Mouse (Mus musculus): ENCODE data around the gene Lrrtm4.

DNA sequence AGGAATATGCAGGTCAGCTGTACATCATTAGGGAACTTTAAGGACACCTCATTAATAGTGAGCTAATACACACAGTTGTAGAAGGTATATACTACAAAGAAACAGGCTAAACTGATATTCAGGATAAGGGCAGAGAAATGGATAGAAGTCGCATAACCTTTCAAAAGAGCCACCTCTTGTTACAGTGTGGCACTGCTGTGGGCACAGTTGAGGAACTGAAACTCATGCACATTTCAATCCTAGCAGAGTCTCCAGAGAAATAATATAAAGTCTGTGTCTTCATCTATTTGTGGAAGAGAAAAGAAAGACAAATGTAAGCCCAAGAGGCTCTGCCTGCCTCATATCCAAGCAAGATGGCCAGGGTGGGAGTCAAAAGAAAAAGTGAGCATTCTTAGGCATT, 242.9 kb downstream of the Lrrtm4 start:
- TF ChIP-seq CTCF (IDR thresholded peaks at IDR 0.05; ENCODE audit: low read depth, low read length) (no peak), POLR2A (IDR thresholded peaks at IDR 0.05; ENCODE audit: borderline replicate concordance, low read depth, low read length) (no peak)

Measured in bone marrow macrophage, adult 2 months (primary cell).